Mouse (Mus musculus) kidney, postnatal 36 days (tissue): ENCODE data around the gene Igfbpl1.

ENCODE experiments used
- DNase-seq, 2 experiments: peaks; one replicate each; pipeline ENCODE4 v3.0.0; 2021 to 2022; ENCODE audit warnings: mixed read lengths in 2 of 2

Igfbpl1 gene

GRCm38 (mm10) chr4:45769791-45770637 lies 56.7 kb downstream of the Igfbpl1 start:
- no peak for DNase-seq

- DNase-seq, result no peak
Observed at GRCm38 (mm10) chr4:45769141-45769540, 57.6 kb downstream of the Igfbpl1 start.

- DNase-seq, result no peak
Observed at GRCm38 (mm10) chr4:45767891-45768558, 58.7 kb downstream of the Igfbpl1 start.

GRCm38 (mm10) chr4:45766774-45767173 lies 59.9 kb downstream of the Igfbpl1 start:
- DNase-seq, result no peak

- DNase-seq, result no peak
Observed at GRCm38 (mm10) chr4:45765565-45766201, 61.0 kb downstream of the Igfbpl1 start.

GRCm38 (mm10) chr4:45765121-45765564 lies 61.6 kb downstream of the Igfbpl1 start:
- no peak for DNase-seq

GRCm38 (mm10) chr4:45764141-45764494 lies 62.6 kb downstream of the Igfbpl1 start:
- no peak for DNase-seq

GRCm38 (mm10) chr4:45763288-45764140 lies 63.2 kb downstream of the Igfbpl1 start:
- peak in 1 of 2 experiments; percentile 32 for DNase-seq

- DNase-seq, result no peak
Observed at GRCm38 (mm10) chr4:45762600-45762999, 64.1 kb downstream of the Igfbpl1 start.
